Mouse (Mus musculus) forebrain, embryonic 13.5 days (tissue): Measurements from ENCODE around the gene Zfp664. TPM values are rescaled to one million over a fixed set of nuclear protein-coding genes. Genes with fewer than 3 reads are reported as not detected.

Source experiments
- ATAC-seq: fragments of 200-750 bp; cut with Nextera tagmentation; 2 replicates; pipeline ENCODE4 v1.8.0; 2017
- H3K27ac ChIP-seq: fragments of 300-500 bp; sonication (generic); 2 replicates; pipeline ENCODE4 v1.5.1; 2015; ENCODE audit warnings: inconsistent platforms, mild to moderate bottlenecking, moderate library complexity
- H3K27me3 ChIP-seq: fragments of 300-500 bp; sonication (generic); 2 replicates; pipeline ENCODE4 v1.6.1; 2015; ENCODE audit warnings: mild to moderate bottlenecking, inconsistent platforms
- H3K36me3 ChIP-seq: fragments of 300-500 bp; sonication (generic); 2 replicates; pipeline ENCODE4 v1.6.1; 2015; ENCODE audit warnings: mild to moderate bottlenecking, inconsistent platforms; ENCODE audit not compliant: poor library complexity, severe bottlenecking
- H3K4me1 ChIP-seq: fragments of 300-500 bp; sonication (generic); 2 replicates; pipeline ENCODE4 v1.6.1; 2015; ENCODE audit warnings: inconsistent platforms
- H3K4me2 ChIP-seq: fragments of 300-500 bp; sonication (generic); 2 replicates; pipeline ENCODE4 v1.6.1; 2015; ENCODE audit warnings: inconsistent platforms, mild to moderate bottlenecking, moderate library complexity
- H3K4me3 ChIP-seq: fragments of 300-500 bp; sonication (generic); 2 replicates; pipeline ENCODE4 v1.5.1; 2015; ENCODE audit warnings: mild to moderate bottlenecking, inconsistent platforms
- H3K9ac ChIP-seq: fragments of 300-500 bp; sonication (generic); 2 replicates; pipeline ENCODE4 v1.6.1; 2015; ENCODE audit warnings: mild to moderate bottlenecking, inconsistent platforms
- H3K9me3 ChIP-seq: fragments of 300-500 bp; sonication (generic); replicated peaks from 2 replicates; pipeline ENCODE4 v1.6.1; 2016; ENCODE audit warnings: inconsistent platforms
- WGBS: fragments of 180-500 bp; shearing (Covaris S2); methylation state at CpG from one replicate; pipeline ENCODE4 v1.1.7; 2015; 5-methylcytosine and 5-hydroxymethylcytosine counted together
- polyA plus RNA-seq: library from polyadenylated mRNA; unstranded; fragments of >200 nt; fragmentation: Nextera tagmentation; extraction: Ambion mirVana; gene quantifications from 2 replicates; pipeline ENCODE4 v1.2.1, GENCODE M21; 2015

Gene Zfp664
- polyA plus RNA-seq, 1 experiment from 2014 or later: 148 TPM

- H3K9ac ChIP-seq: no peak overlapping the region
- no peaks in the 10 kb centered on the region for H3K36me3 ChIP-seq
- no peaks in the 10 kb centered on the region for H3K27me3 ChIP-seq
- WGBS: 57% methylated on average over 7 of the region's 7 CpGs
- H3K4me3 ChIP-seq: no peak overlapping the region
- H3K4me2 ChIP-seq: no peak overlapping the region
- no peak for ATAC-seq
- H3K27ac ChIP-seq: no peak overlapping the region
- H3K4me1 ChIP-seq: peaks cover 19% of the 10 kb centered on the region
- no peaks in the 10 kb centered on the region for H3K9me3 ChIP-seq
Measured at GRCm38 (mm10) chr5:124934558-124934957, 72.1 kb downstream of the Zfp664 start.

DNA sequence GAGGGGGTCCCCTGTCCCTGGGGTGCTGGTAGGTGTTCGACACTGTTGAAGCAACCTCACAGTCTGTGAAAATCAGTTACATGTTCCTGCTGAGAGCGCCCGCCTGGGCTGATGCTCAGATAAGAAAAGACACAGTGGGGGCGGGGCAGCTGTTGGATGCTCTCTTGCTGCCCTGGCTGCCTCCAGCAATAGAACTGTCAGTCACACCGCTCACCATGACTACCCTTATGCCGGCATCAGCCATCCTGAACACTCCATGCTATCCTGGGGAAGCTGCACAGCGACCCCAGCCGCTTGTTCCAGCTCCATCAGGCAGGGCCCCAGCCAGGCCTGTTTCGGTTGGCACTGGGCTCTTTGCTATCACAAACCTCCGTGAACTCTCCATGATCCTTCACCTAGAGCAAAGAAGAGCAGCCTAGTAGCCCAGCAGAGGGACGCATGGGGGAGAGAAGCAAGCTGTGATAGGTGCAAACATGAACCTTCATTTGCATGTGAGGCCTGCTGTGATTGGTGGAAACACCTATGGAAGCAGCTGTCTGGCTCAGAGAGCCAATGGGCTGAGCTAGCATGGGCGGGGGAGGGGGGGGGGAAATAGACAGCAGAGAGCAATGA, 80.8 kb downstream of the Zfp664 start:
- Histone ChIP-seq H3K27ac (no peak overlapping the region; the same call in 1 of the 2 replicates), H3K9me3 (peaks cover 7% of the 10 kb centered on the region), H3K4me1 (peaks cover 7% of the 10 kb centered on the region; the same call in 1 of the 2 replicates), H3K27me3 (no peaks in the 10 kb centered on the region), H3K4me3 (no peak overlapping the region), H3K4me2 (no peak overlapping the region), H3K36me3 (no peaks in the 10 kb centered on the region), H3K9ac (no peak overlapping the region)
- 0 out of 2 replicates have a peak, but pooled peaks have one; percentile 48 for ATAC-seq
- 78% methylated on average over 12 of the region's 12 CpGs for WGBS

DNA sequence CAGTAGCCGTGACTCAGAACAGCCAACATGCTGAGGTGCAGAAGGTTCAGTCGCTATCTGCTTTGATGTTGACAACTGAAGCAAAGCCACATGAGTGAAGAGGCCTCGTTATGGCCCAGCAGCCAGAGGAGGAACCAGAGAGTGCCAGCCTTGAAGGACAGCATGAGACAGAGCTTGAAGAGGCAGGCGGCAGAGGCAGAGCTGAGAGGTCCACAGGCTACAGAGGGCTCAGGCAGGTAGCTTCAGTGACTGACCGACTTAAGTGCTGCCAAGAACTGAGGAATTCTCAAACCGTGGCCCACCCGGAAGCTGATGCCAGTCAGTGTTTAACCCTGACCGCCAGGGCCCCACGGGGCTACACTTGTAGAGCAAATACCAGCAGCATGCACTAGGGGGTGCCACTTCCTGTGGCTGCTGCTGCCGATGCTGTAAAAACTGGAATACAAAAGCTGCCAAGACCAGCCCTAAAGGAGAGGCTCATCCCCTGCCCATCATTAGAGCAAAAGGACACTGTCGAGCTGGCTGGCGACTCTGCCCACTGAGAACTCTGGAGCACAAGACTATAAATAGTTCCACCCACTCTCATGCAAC, 81.4 kb downstream of the Zfp664 start:
- peaks cover 7% of the 10 kb centered on the region for H3K9me3 ChIP-seq
- no peaks in the 10 kb centered on the region for H3K36me3 ChIP-seq
- 66% methylated on average over 12 of the region's 12 CpGs for WGBS
- no peak overlapping the region for H3K27ac ChIP-seq
- H3K4me1 ChIP-seq: peaks cover 7% of the 10 kb centered on the region; the same call in 1 of the 2 replicates
- no peak overlapping the region for H3K4me3 ChIP-seq
- no peaks in the 10 kb centered on the region for H3K27me3 ChIP-seq
- no peak overlapping the region for H3K9ac ChIP-seq
- H3K4me2 ChIP-seq: no peak overlapping the region
- no peak for ATAC-seq

DNA sequence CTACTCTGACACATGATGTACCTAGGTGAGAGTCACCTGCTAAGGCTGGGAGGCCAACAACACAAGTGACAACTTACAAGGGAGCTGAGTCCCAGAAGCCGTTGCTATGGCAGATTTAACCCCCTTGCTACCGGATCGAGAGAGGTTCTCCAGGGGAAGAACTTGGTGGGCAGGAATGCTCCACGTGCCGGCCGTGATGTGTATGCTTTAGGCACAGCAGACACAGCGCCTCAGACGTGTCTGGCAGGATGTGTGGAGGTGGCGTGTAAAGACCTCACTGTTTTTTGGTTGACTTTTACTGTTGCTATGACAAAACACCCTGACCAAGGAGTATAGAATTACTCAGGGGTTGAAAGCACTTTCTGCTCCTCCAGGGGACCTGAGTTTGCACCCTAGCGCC, 81.9 kb downstream of the Zfp664 start:
- no peaks in the 10 kb centered on the region for H3K27me3 ChIP-seq
- no peak for ATAC-seq
- no peak overlapping the region for H3K4me3 ChIP-seq
- no peak overlapping the region for H3K4me2 ChIP-seq
- no peak overlapping the region for H3K9ac ChIP-seq
- H3K27ac ChIP-seq: no peak overlapping the region
- H3K36me3 ChIP-seq: no peaks in the 10 kb centered on the region
- peaks cover 7% of the 10 kb centered on the region for H3K9me3 ChIP-seq
- H3K4me1 ChIP-seq: peaks cover 7% of the 10 kb centered on the region; the same call in 1 of the 2 replicates
- 88% methylated on average over 10 of the region's 10 CpGs for WGBS

DNA sequence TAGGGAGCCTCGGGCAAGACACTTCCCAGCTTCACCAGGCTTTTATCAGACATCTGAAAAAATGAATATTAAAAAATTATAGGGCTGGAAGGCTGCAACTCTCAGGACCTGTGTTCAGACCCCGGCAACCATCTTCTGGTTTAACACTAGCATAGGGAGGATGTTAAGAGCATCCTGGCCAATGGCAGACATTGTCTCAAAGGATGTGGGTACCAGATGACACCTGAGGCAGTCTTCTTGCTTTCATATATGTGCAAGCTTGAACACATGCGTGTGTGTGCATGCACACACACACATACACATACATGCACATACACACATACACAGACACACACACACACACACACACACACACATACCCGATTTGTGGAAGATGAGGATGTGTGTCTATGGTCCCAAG, 82.6 kb downstream of the Zfp664 start:
- Histone ChIP-seq H3K27ac (no peak overlapping the region), H3K4me2 (no peak overlapping the region), H3K4me1 (peaks cover 7% of the 10 kb centered on the region; the same call in 1 of the 2 replicates), H3K27me3 (no peaks in the 10 kb centered on the region), H3K4me3 (no peak overlapping the region), H3K9me3 (peaks cover 10% of the 10 kb centered on the region), H3K36me3 (no peaks in the 10 kb centered on the region), H3K9ac (no peak overlapping the region)
- WGBS: 90% methylated on average over 4 of the region's 4 CpGs
- no peak for ATAC-seq

- Histone ChIP-seq H3K27ac (no peak overlapping the region), H3K4me2 (no peak overlapping the region), H3K9ac (no peak overlapping the region), H3K36me3 (no peaks in the 10 kb centered on the region), H3K4me3 (no peak overlapping the region), H3K9me3 (peaks cover 10% of the 10 kb centered on the region), H3K4me1 (peaks cover 10% of the 10 kb centered on the region), H3K27me3 (no peaks in the 10 kb centered on the region)
- ATAC-seq: no peak
- WGBS: 64% methylated on average over 13 of the region's 13 CpGs
Measured at GRCm38 (mm10) chr5:124950623-124951278, 88.3 kb downstream of the Zfp664 start.

DNA sequence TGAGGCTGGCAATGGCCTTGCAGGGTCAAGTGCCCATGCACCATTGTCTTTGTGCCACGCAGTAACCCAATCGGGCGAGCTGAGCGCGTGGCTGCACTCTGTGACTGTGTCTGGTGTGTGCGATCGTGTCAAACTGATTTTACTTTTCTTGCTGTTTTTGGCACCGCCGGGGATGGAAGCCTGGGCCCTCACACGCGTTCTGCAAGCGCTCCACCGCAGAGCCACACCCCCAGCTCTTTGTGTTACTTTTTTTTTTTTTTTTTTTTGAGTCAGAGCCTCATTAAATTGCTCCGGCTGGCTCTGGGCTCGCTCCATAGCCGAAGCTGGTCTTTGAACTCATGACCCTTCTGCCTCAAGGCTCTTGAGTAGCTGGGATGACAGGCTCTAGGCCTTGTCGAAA, 88.8 kb downstream of the Zfp664 start:
- no peak for ATAC-seq
- 51% methylated on average over 17 of the region's 17 CpGs for WGBS
- Histone ChIP-seq H3K27ac (no peak overlapping the region), H3K4me3 (no peak overlapping the region), H3K9me3 (peaks cover 10% of the 10 kb centered on the region), H3K4me2 (no peak overlapping the region), H3K4me1 (peaks cover 10% of the 10 kb centered on the region), H3K9ac (no peak overlapping the region), H3K36me3 (no peaks in the 10 kb centered on the region), H3K27me3 (no peaks in the 10 kb centered on the region)

Other genes starting within 250 kb of the Zfp664 start
- 44.7 and 45.9 TPM in 2 replicates for gene Atp6v0a2, start 234.1 kb upstream of the Zfp664 start, polyA plus RNA-seq
- 0.08 and 0.15 TPM in 2 replicates for gene Dnah10, start 137.6 kb upstream of the Zfp664 start, polyA plus RNA-seq
- gene Ccdc92, start 267 bp upstream of the Zfp664 start, polyA plus RNA-seq: 21.3 and 22.9 TPM in 2 replicates
- 2.7 and 3.5 TPM in 2 replicates for gene Rflna, start 140.5 kb downstream of the Zfp664 start, polyA plus RNA-seq